Mouse (Mus musculus) forebrain, embryonic 15.5 days (tissue): ENCODE measurements at regions not wholly inside any gene's neighbourhood (a gene's known extent, or its start where the extent isn't known, plus 50 kb on each side); places are given as distances from the start of the nearest gene placed in this dataset.

ENCODE experiments used
- ATAC-seq: fragments of 200-750 bp; cut with Nextera tagmentation; replicated peaks from 2 replicates; pipeline ENCODE4 v1.8.0; 2017; ENCODE audit warnings: mild to moderate bottlenecking, moderate TSS enrichment, moderate library complexity
- H3K27ac ChIP-seq: fragments of 300-500 bp; sonication (generic); replicated peaks from 2 replicates; pipeline ENCODE4 v1.5.1; 2015; ENCODE audit warnings: mild to moderate bottlenecking, inconsistent platforms
- H3K27me3 ChIP-seq: fragments of 300-500 bp; sonication (generic); 2 replicates; pipeline ENCODE4 v1.6.1; 2015; ENCODE audit warnings: inconsistent platforms
- H3K36me3 ChIP-seq: fragments of 300-500 bp; sonication (generic); 2 replicates; pipeline ENCODE4 v1.6.1; 2015; ENCODE audit warnings: mild to moderate bottlenecking, inconsistent platforms
- H3K4me1 ChIP-seq: fragments of 300-500 bp; sonication (generic); 2 replicates; pipeline ENCODE4 v1.6.1; 2015; ENCODE audit warnings: inconsistent platforms
- H3K4me2 ChIP-seq: fragments of 300-500 bp; sonication (generic); replicated peaks from 2 replicates; pipeline ENCODE4 v1.6.1; 2015; ENCODE audit warnings: mild to moderate bottlenecking, inconsistent platforms
- H3K4me3 ChIP-seq: fragments of 300-500 bp; sonication (generic); 2 replicates; pipeline ENCODE4 v1.5.1; 2015; ENCODE audit warnings: mild to moderate bottlenecking, inconsistent platforms
- H3K9ac ChIP-seq: fragments of 300-500 bp; sonication (generic); replicated peaks from 2 replicates; pipeline ENCODE4 v1.6.1; 2015; ENCODE audit warnings: mild to moderate bottlenecking, inconsistent platforms
- H3K9me3 ChIP-seq: fragments of 300-500 bp; sonication (generic); 2 replicates; pipeline ENCODE4 v1.6.1; 2016; ENCODE audit warnings: inconsistent platforms
- WGBS: fragments of 180-500 bp; shearing (Covaris S2); methylation state at CpG from one replicate; pipeline ENCODE4 v1.1.7; 2015; ENCODE audit warnings: mixed read lengths; 5-methylcytosine and 5-hydroxymethylcytosine counted together

GRCm38 (mm10) chr5:139625871-139626460, 82.7 kb downstream of the Uncx start:
- H3K4me3 ChIP-seq: no peak overlapping the region
- H3K9me3 ChIP-seq: peaks cover 5% of the 10 kb centered on the region; the same call in 1 of the 2 replicates
- ATAC-seq: peak; percentile 83
- whole genome bisulfite sequencing: 11% methylated on average over 22 of the region's 22 CpGs
- H3K4me2 ChIP-seq: no peak overlapping the region
- H3K27me3 ChIP-seq: peaks cover 61% of the 10 kb centered on the region
- no peaks in the 10 kb centered on the region for H3K36me3 ChIP-seq
- no peak overlapping the region for H3K27ac ChIP-seq
- peaks cover 7% of the 10 kb centered on the region for H3K4me1 ChIP-seq
- no peak overlapping the region for H3K9ac ChIP-seq

- Histone ChIP-seq H3K36me3 (no peaks in the 10 kb centered on the region), H3K4me3 (no peak overlapping the region), H3K9ac (no peak overlapping the region), H3K9me3 (peaks cover 5% of the 10 kb centered on the region; the same call in 1 of the 2 replicates), H3K27me3 (peaks cover 52% of the 10 kb centered on the region), H3K27ac (no peak overlapping the region), H3K4me2 (no peak overlapping the region), H3K4me1 (peaks cover 7% of the 10 kb centered on the region)
- ATAC-seq: no peak
- 68% methylated on average over 1 of the region's 1 CpGs for WGBS
Observed at GRCm38 (mm10) chr5:139627552-139627951, 84.3 kb downstream of the Uncx start.

GRCm38 (mm10) chr5:139637028-139637427, 93.7 kb downstream of the Uncx start:
- H3K4me3 ChIP-seq: no peak overlapping the region
- no peak for ATAC-seq
- no peak overlapping the region for H3K4me2 ChIP-seq
- H3K36me3 ChIP-seq: no peaks in the 10 kb centered on the region
- no peak overlapping the region for H3K27ac ChIP-seq
- H3K27me3 ChIP-seq: no peaks in the 10 kb centered on the region; the same call in 1 of the 2 replicates
- 94% methylated on average over 2 of the region's 2 CpGs for WGBS
- H3K9me3 ChIP-seq: no peaks in the 10 kb centered on the region
- H3K4me1 ChIP-seq: no peaks in the 10 kb centered on the region
- H3K9ac ChIP-seq: no peak overlapping the region

- 69% methylated on average over 16 of the region's 16 CpGs for WGBS
- no peaks in the 10 kb centered on the region for H3K36me3 ChIP-seq
- no peaks in the 10 kb centered on the region for H3K9me3 ChIP-seq
- no peak for ATAC-seq
- H3K27me3 ChIP-seq: no peaks in the 10 kb centered on the region; the same call in 1 of the 2 replicates
- H3K4me2 ChIP-seq: no peak overlapping the region
- no peak overlapping the region for H3K27ac ChIP-seq
- H3K4me1 ChIP-seq: no peaks in the 10 kb centered on the region
- H3K4me3 ChIP-seq: no peak overlapping the region
- H3K9ac ChIP-seq: no peak overlapping the region
Observed at GRCm38 (mm10) chr5:139640652-139641612, 95.2 kb downstream of the Micall2 start.

- no peak for ATAC-seq
- Histone ChIP-seq H3K27me3 (0 out of 2 replicates have a peak, but pooled peaks cover 5% of the 10 kb centered on the region), H3K4me2 (no peak overlapping the region), H3K4me3 (no peak overlapping the region), H3K27ac (no peak overlapping the region), H3K9ac (no peak overlapping the region), H3K4me1 (no peaks in the 10 kb centered on the region), H3K36me3 (no peaks in the 10 kb centered on the region), H3K9me3 (no peaks in the 10 kb centered on the region)
- WGBS: 85% methylated on average over 6 of the region's 6 CpGs
Observed at GRCm38 (mm10) chr5:139644816-139645215, 91.3 kb downstream of the Micall2 start.

GRCm38 (mm10) chr5:139651041-139651440, 85.1 kb downstream of the Micall2 start:
- H3K9me3 ChIP-seq: no peaks in the 10 kb centered on the region
- WGBS: 41% methylated on average over 4 of the region's 4 CpGs

More at GRCm38 (mm10) chr5:139651041-139651440, 85.1 kb downstream of the Micall2 start:
- Histone ChIP-seq H3K27ac (no peak overlapping the region), H3K4me2 (no peak overlapping the region), H3K36me3 (no peaks in the 10 kb centered on the region), H3K4me1 (no peaks in the 10 kb centered on the region), H3K27me3 (0 out of 2 replicates have a peak, but pooled peaks cover 5% of the 10 kb centered on the region), H3K4me3 (no peak overlapping the region), H3K9ac (no peak overlapping the region)
- no peak for ATAC-seq
